Mouse (Mus musculus) MEL (cell line): ENCODE results near the gene Nus1.
A peak's percentile ranks its signal among the peaks of the same experiment; 100 is the strongest.

Source experiments
- CHD1 ChIP-seq: IDR thresholded peaks from 2 replicates; pipeline ENCODE4 v1.6.1; 2012; ENCODE audit warnings: low read depth, mild to moderate bottlenecking, inconsistent platforms, low read length, improper control_type of control experiment
- CHD2 ChIP-seq: IDR thresholded peaks from 2 replicates; pipeline ENCODE4 v1.6.1; 2011; ENCODE audit warnings: low read length, improper control_type of control experiment
- CTCF ChIP-seq, 3 experiments: IDR thresholded peaks in 2 of 3; conservative IDR thresholded peaks in 1 of 3; 2 replicates each; pipeline ENCODE4 v1.5.1; 2011 to 2012; ENCODE audit warnings: low read length in 3 of 3, low read depth in 2 of 3, mild to moderate bottlenecking in 2 of 3, improper control_type of control experiment in 1 of 3, inconsistent platforms in 1 of 3, mixed read lengths in 1 of 3, moderate library complexity in 1 of 3; ENCODE audit not compliant: control insufficient read depth in 1 of 3, insufficient read depth in 1 of 3, poor library complexity in 1 of 3, severe bottlenecking in 1 of 3
- EP300 ChIP-seq, 2 experiments: IDR thresholded peaks; 2 replicates each; pipeline ENCODE4 v1.6.1; 2011; ENCODE audit warnings: improper control_type of control experiment in 2 of 2, low read length in 2 of 2, low read depth in 1 of 2, mild to moderate bottlenecking in 1 of 2
- MAFK ChIP-seq: IDR thresholded peaks from 2 replicates; pipeline ENCODE4 v1.6.1; 2011; ENCODE audit warnings: low read depth, mild to moderate bottlenecking, low read length, improper control_type of control experiment, borderline replicate concordance
- MEF2A ChIP-seq: IDR thresholded peaks from 2 replicates; pipeline ENCODE4 v1.6.1; 2014; ENCODE audit warnings: low read depth, mild to moderate bottlenecking, inconsistent platforms, low read length, improper control_type of control experiment; ENCODE audit not compliant: poor library complexity, insufficient replicate concordance, severe bottlenecking; ENCODE audit errors: extremely low read depth
- MXI1 ChIP-seq: IDR thresholded peaks from 2 replicates; pipeline ENCODE4 v1.6.1; 2011; ENCODE audit warnings: mild to moderate bottlenecking, low read depth, low read length, improper control_type of control experiment
- POLR2A ChIP-seq, 2 experiments: IDR thresholded peaks; 2 replicates each; pipeline ENCODE4 v1.6.1; 2011 to 2012; ENCODE audit warnings: low read length in 2 of 2, mild to moderate bottlenecking in 2 of 2, control low read depth in 1 of 2, improper control_type of control experiment in 1 of 2, low read depth in 1 of 2, moderate library complexity in 1 of 2; ENCODE audit not compliant: control insufficient read depth in 1 of 2, insufficient read depth in 1 of 2, poor library complexity in 1 of 2
- POLR2AphosphoS2 ChIP-seq: IDR thresholded peaks from 2 replicates; pipeline ENCODE4 v1.6.1; 2011; ENCODE audit warnings: low read length, improper control_type of control experiment
- RAD21 ChIP-seq: IDR thresholded peaks from 2 replicates; pipeline ENCODE4 v1.6.1; 2011; ENCODE audit warnings: mild to moderate bottlenecking, low read depth, low read length, improper control_type of control experiment
- TAL1 ChIP-seq: IDR thresholded peaks from 2 replicates; pipeline ENCODE4 v1.6.1; 2012; ENCODE audit warnings: mild to moderate bottlenecking, inconsistent platforms, low read length, moderate library complexity, mixed read lengths
- TBP ChIP-seq: IDR thresholded peaks from 2 replicates; pipeline ENCODE4 v1.8.0; 2011; ENCODE audit warnings: low read depth, low read length, improper control_type of control experiment
- USF1 ChIP-seq: IDR thresholded peaks from 2 replicates; pipeline ENCODE4 v1.6.1; 2014; ENCODE audit warnings: low read depth, mild to moderate bottlenecking, inconsistent platforms, low read length, improper control_type of control experiment, moderate library complexity
- ZNF384 ChIP-seq: IDR thresholded peaks from 2 replicates; pipeline ENCODE4 v1.6.1; 2012; ENCODE audit warnings: low read depth, mild to moderate bottlenecking, inconsistent platforms, low read length, improper control_type of control experiment

- TF ChIP-seq USF1 (no peak), EP300 (IDR thresholded peaks at IDR 0.05; ENCODE audit: low read depth in 1 of 2, low read length in 2 of 2) (no peak), MEF2A (no peak), POLR2A (IDR thresholded peaks at IDR 0.05; ENCODE audit: control insufficient read depth in 1 of 2, insufficient read depth in 1 of 2, low read depth in 1 of 2, low read length in 2 of 2, poor library complexity in 1 of 2) (no peak), CTCF (IDR thresholded peaks at IDR 0.05 in 2 of 3, conservative IDR thresholded peaks at IDR 0.05 in 1 of 3; ENCODE audit: control insufficient read depth in 1 of 3, insufficient read depth in 1 of 3, low read depth in 2 of 3, low read length in 3 of 3, poor library complexity in 1 of 3, severe bottlenecking in 1 of 3) (peak; percentile 50 to 59 (median 56)), MAFK (no peak), CHD2 (no peak), CHD1 (no peak), MXI1 (no peak), ZNF384 (no peak), TBP (no peak), RAD21 (no peak; the same call in 1 of the 2 replicates), POLR2AphosphoS2 (no peak), TAL1 (no peak)
Observed at GRCm38 (mm10) chr10:52423097-52423496, 5.8 kb downstream of the Nus1 start.
